Mouse (Mus musculus): ENCODE measurements around the gene Gm1043.

DNA sequence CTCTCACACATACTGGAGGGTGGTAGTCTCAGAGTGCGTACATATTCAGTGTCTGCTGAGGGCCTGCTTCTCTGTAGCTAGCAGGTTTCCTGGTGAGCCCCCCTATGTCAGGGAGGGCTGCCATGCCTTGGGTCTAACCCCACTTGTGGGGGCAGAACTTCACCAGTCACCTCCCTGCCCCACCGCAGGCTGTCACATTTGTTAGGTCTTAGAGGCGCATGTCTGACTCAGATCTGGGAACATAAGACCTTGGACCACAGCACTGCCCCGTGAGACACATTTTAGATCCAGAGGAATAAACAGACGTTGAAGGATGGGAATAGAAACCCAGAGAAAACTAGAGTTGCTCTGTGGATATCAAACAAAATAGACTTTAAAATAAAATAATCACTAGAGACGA lies 45.3 kb upstream of the Gm1043 start:
- TF ChIP-seq CTCF (IDR thresholded peaks at IDR 0.05; ENCODE audit: low read depth, low read length) = no peak
- TF ChIP-seq POLR2A (IDR thresholded peaks at IDR 0.05; ENCODE audit: borderline replicate concordance, low read depth, low read length) = no peak
